Mouse (Mus musculus) intestine, embryonic 14.5 days (tissue): ENCODE data around the gene Egfr. TPM values are rescaled to one million over a fixed set of nuclear protein-coding genes. Genes with fewer than 3 reads are reported as not detected.
A peak's percentile ranks its signal among the peaks of the same experiment; 100 is the strongest.

Source experiments
- ATAC-seq: fragments of 200-750 bp; cut with Nextera tagmentation; replicated peaks from 2 replicates; pipeline ENCODE4 v1.8.0; 2017; ENCODE audit warnings: low read depth, moderate number of reproducible peaks, moderate TSS enrichment, moderate library complexity; ENCODE audit not compliant: low FRiP score, low TSS enrichment
- DNase-seq: peaks from one replicate; pipeline ENCODE4 v3.0.0-alpha.2; 2018; ENCODE audit warnings: low spot score
- H3K27ac ChIP-seq: fragments of 300-500 bp; sonication (generic); 2 replicates; pipeline ENCODE4 v1.5.1; 2014; ENCODE audit warnings: low read depth, mild to moderate bottlenecking, control low read depth
- H3K27me3 ChIP-seq: fragments of 300-500 bp; sonication (generic); replicated peaks from 2 replicates; pipeline ENCODE4 v1.6.1; 2014; ENCODE audit warnings: low read length, control low read depth; ENCODE audit not compliant: control insufficient read depth, insufficient read depth
- H3K36me3 ChIP-seq: fragments of 300-500 bp; sonication (generic); 2 replicates; pipeline ENCODE4 v1.6.1; 2014; ENCODE audit warnings: low read length, control low read depth; ENCODE audit not compliant: control insufficient read depth, insufficient read depth
- H3K4me1 ChIP-seq: fragments of 300-500 bp; sonication (generic); replicated peaks from 2 replicates; pipeline ENCODE4 v1.6.1; 2014; ENCODE audit warnings: low read length, control low read depth, mixed read lengths; ENCODE audit not compliant: control insufficient read depth, insufficient read depth
- H3K4me2 ChIP-seq: fragments of 300-500 bp; sonication (generic); 2 replicates; pipeline ENCODE4 v1.6.1; 2014; ENCODE audit warnings: low read length
- H3K4me3 ChIP-seq: fragments of 300-500 bp; sonication (generic); 2 replicates; pipeline ENCODE4 v1.5.1; 2014; ENCODE audit warnings: low read depth, low read length, control low read depth, mixed read lengths
- H3K9ac ChIP-seq: fragments of 300-500 bp; sonication (generic); 2 replicates; pipeline ENCODE4 v1.6.1; 2014; ENCODE audit warnings: mild to moderate bottlenecking, low read length
- H3K9me3 ChIP-seq: fragments of 300-500 bp; sonication (generic); 2 replicates; pipeline ENCODE4 v1.6.1; 2016; ENCODE audit warnings: low read length, control low read depth; ENCODE audit not compliant: control insufficient read depth
- WGBS: fragments of 180-500 bp; shearing (Covaris S2); extraction: QIAGEN DNeasy Blood & Tissue Kit; methylation state at CpG from one replicate; pipeline ENCODE4 v1.1.7; 2014; 5-methylcytosine and 5-hydroxymethylcytosine counted together
- polyA plus RNA-seq: library from polyadenylated mRNA; unstranded; fragments of >200 nt; fragmentation: Nextera tagmentation; extraction: Ambion mirVana; gene quantifications from 2 replicates; pipeline ENCODE4 v1.2.1, GENCODE M21; 2014

Egfr gene
- polyA plus RNA-seq, 1 experiment from 2014 or later, result 21.2 TPM

- ATAC-seq (no peak), DNase-seq (no peak)
- Histone ChIP-seq H3K36me3 (no peaks in the 10 kb centered on the region), H3K4me1 (peaks cover 11% of the 10 kb centered on the region; the same call in 1 of the 2 replicates), H3K27me3 (no peaks in the 10 kb centered on the region), H3K27ac (no peak overlapping the region), H3K4me2 (no peak overlapping the region), H3K9ac (no peak overlapping the region), H3K9me3 (no peaks in the 10 kb centered on the region), H3K4me3 (no peak overlapping the region)
Observed at GRCm38 (mm10) chr11:16795012-16795411, 43.0 kb downstream of the Egfr start.

DNA sequence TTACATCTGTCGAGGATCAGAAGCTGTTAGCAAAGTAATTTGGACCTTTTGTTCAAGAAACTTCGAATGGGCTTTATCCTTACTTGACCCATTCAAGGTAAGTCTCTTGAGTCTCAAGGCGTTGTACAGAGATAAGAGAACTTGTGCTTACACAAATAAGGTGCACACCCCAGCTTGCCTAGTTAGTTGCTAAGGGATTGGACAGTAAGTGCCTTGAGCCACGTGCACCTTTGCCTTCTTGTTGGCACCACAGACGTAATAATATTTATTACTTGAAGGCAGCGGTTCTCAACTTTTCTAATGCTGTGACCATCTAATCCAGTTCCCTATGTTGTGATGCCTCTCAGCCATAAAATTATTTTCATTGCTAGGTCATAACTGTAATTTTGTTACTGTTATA, 43.5 kb downstream of the Egfr start:
- Histone ChIP-seq H3K27me3 (no peaks in the 10 kb centered on the region), H3K36me3 (no peaks in the 10 kb centered on the region), H3K4me1 (peaks cover 15% of the 10 kb centered on the region; the same call in 1 of the 2 replicates), H3K9ac (no peak overlapping the region), H3K4me3 (no peak overlapping the region), H3K27ac (no peak overlapping the region), H3K9me3 (no peaks in the 10 kb centered on the region), H3K4me2 (no peak overlapping the region)
- no peak for DNase-seq
- ATAC-seq, result no peak
- 71% methylated on average over 6 of the region's 6 CpGs for WGBS

GRCm38 (mm10) chr11:16797456-16797855, 45.5 kb downstream of the Egfr start:
- Histone ChIP-seq H3K27me3 (no peaks in the 10 kb centered on the region), H3K4me2 (no peak overlapping the region), H3K9me3 (no peaks in the 10 kb centered on the region), H3K9ac (no peak overlapping the region), H3K27ac (no peak overlapping the region), H3K36me3 (no peaks in the 10 kb centered on the region), H3K4me1 (peaks cover 26% of the 10 kb centered on the region; the same call in 1 of the 2 replicates), H3K4me3 (no peak overlapping the region)
- no peak for DNase-seq
- no peak for ATAC-seq
- 80% methylated on average over 3 of the region's 3 CpGs for WGBS

- DNase-seq (no peak), ATAC-seq (no peak)
- H3K4me1 ChIP-seq, result peaks cover 25% of the 10 kb centered on the region; the same call in 1 of the 2 replicates
- no peaks in the 10 kb centered on the region for H3K36me3 ChIP-seq
- no peak overlapping the region for H3K4me3 ChIP-seq
- H3K9ac ChIP-seq, result no peak overlapping the region
- no peaks in the 10 kb centered on the region for H3K9me3 ChIP-seq
- no peak overlapping the region for H3K4me2 ChIP-seq
- no peaks in the 10 kb centered on the region for H3K27me3 ChIP-seq
- H3K27ac ChIP-seq, result no peak overlapping the region
Observed at GRCm38 (mm10) chr11:16798136-16798535, 46.1 kb downstream of the Egfr start.

- 0 out of 2 replicates have a peak overlapping the region, but pooled peaks have one; percentile 18 for H3K27ac ChIP-seq
- WGBS, result 57% methylated on average over 6 of the region's 6 CpGs
- H3K4me2 ChIP-seq, result no peak overlapping the region
- H3K4me1 ChIP-seq, result peaks cover 22% of the 10 kb centered on the region; the same call in 1 of the 2 replicates
- no peaks in the 10 kb centered on the region for H3K36me3 ChIP-seq
- peak; percentile 86 for ATAC-seq
- no peak overlapping the region for H3K4me3 ChIP-seq
- no peaks in the 10 kb centered on the region for H3K27me3 ChIP-seq
- H3K9ac ChIP-seq, result no peak overlapping the region
- peak; percentile 61 for DNase-seq
- H3K9me3 ChIP-seq, result no peaks in the 10 kb centered on the region
Observed at GRCm38 (mm10) chr11:16800507-16800906, 48.5 kb downstream of the Egfr start.

DNA sequence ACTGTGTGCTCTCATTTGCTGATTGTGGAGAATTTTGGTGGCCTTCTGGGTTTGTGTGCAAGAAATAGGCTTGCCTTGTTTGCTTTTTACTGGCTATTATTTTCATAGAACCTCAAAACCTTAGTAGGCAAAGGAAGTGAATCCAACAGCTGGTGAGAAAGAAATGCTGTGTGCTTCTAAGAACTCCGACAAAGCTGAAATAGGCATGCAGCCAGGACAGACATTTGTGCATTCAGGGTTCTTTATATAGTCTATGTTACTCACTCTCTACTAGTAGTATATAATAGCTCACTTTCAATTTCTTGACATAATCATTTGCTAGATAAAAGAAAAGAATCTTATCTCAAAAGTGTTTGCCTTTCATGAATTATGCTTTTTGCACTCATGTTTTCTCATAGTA, 50.7 kb downstream of the Egfr start:
- H3K4me3 ChIP-seq, result no peak overlapping the region
- 37% methylated on average over 1 of the region's 1 CpGs for WGBS
- H3K4me2 ChIP-seq, result no peak overlapping the region
- no peaks in the 10 kb centered on the region for H3K9me3 ChIP-seq
- H3K36me3 ChIP-seq, result no peaks in the 10 kb centered on the region
- DNase-seq (no peak), ATAC-seq (no peak)
- H3K4me1 ChIP-seq, result peaks cover 21% of the 10 kb centered on the region; the same call in 1 of the 2 replicates
- no peak overlapping the region for H3K27ac ChIP-seq
- H3K27me3 ChIP-seq, result no peaks in the 10 kb centered on the region
- H3K9ac ChIP-seq, result no peak overlapping the region

DNA sequence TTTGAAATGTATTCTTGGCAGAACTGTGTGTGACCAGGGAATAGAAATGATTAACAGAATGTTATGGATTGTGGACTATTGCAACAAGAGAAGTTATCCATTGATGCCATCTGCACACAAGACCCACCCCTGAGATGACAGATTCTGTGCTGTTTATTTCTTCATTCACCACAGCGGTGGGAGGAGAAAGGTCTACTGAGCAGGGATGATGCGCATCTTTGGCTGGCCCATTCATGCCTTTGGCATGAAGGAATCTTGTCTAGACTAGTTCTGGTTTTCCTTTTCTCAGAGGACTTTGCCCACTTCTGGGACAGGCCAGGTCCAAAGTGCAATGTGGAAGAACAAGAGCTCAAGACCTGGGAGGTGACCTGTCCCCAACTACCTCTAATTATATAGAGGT, 52.0 kb downstream of the Egfr start:
- Histone ChIP-seq H3K4me1 (peaks cover 23% of the 10 kb centered on the region), H3K4me3 (no peak overlapping the region), H3K27ac (no peak overlapping the region), H3K4me2 (no peak overlapping the region), H3K36me3 (no peaks in the 10 kb centered on the region), H3K27me3 (no peaks in the 10 kb centered on the region), H3K9me3 (no peaks in the 10 kb centered on the region), H3K9ac (no peak overlapping the region)
- DNase-seq, result no peak
- 0 out of 2 replicates have a peak, but pooled peaks have one; percentile 17 for ATAC-seq
- WGBS, result 89% methylated on average over 2 of the region's 2 CpGs

GRCm38 (mm10) chr11:16805886-16806285, 53.9 kb downstream of the Egfr start:
- Histone ChIP-seq H3K4me3 (no peak overlapping the region), H3K4me1 (peaks cover 31% of the 10 kb centered on the region), H3K36me3 (no peaks in the 10 kb centered on the region), H3K9ac (no peak overlapping the region), H3K4me2 (no peak overlapping the region), H3K9me3 (no peaks in the 10 kb centered on the region), H3K27me3 (no peaks in the 10 kb centered on the region), H3K27ac (no peak overlapping the region)
- no peak for DNase-seq
- no peak for ATAC-seq
- 83% methylated on average over 4 of the region's 4 CpGs for WGBS

GRCm38 (mm10) chr11:16809161-16809967, 57.4 kb downstream of the Egfr start:
- ATAC-seq, result peak; percentile 54; the same call in 1 of the 2 replicates
- H3K27ac ChIP-seq, result peak overlapping the region; percentile 57; the same call in 1 of the 2 replicates

More at GRCm38 (mm10) chr11:16809161-16809967, 57.4 kb downstream of the Egfr start:
- no peak overlapping the region for H3K4me2 ChIP-seq
- no peaks in the 10 kb centered on the region for H3K36me3 ChIP-seq
- no peak for DNase-seq
- H3K4me3 ChIP-seq, result no peak overlapping the region
- no peaks in the 10 kb centered on the region for H3K27me3 ChIP-seq
- peaks cover 17% of the 10 kb centered on the region for H3K4me1 ChIP-seq
- H3K9ac ChIP-seq, result no peak overlapping the region
- H3K9me3 ChIP-seq, result no peaks in the 10 kb centered on the region
- WGBS, result 60% methylated on average over 9 of the region's 9 CpGs
